Mouse (Mus musculus): Measurements from ENCODE around the gene 1810046K07Rik. TPM values are rescaled to one million over a fixed set of nuclear protein-coding genes. Genes with fewer than 3 reads are reported as not detected.

The 1810046K07Rik gene
- 0.43 and 0.94 TPM in 2 replicates for polyA plus RNA-seq (2012; rRNA removed)

DNA sequence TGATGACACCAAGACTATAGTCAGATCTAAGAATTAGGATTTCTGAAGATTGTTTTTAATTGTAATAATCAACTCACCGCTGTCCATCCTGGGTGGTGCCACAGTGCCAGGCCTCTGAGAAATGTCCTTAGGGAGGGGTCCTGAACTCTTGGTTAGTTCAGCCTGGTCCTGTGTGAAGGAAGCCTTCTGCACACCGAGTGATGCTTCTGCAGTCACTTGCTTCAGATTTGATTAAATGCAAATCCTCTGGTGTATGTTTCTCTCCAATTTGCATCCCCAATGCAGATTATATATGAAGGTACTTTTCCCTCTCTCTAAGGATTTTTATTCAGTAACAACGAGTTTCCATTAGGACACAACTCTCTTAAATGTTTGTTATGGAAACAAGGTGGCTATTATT lies at the start of gene 1810046K07Rik:
TSS of gene 1810046K07Rik (minus strand) at position 187 of the 400 bp plus-strand sequence.

DNA sequence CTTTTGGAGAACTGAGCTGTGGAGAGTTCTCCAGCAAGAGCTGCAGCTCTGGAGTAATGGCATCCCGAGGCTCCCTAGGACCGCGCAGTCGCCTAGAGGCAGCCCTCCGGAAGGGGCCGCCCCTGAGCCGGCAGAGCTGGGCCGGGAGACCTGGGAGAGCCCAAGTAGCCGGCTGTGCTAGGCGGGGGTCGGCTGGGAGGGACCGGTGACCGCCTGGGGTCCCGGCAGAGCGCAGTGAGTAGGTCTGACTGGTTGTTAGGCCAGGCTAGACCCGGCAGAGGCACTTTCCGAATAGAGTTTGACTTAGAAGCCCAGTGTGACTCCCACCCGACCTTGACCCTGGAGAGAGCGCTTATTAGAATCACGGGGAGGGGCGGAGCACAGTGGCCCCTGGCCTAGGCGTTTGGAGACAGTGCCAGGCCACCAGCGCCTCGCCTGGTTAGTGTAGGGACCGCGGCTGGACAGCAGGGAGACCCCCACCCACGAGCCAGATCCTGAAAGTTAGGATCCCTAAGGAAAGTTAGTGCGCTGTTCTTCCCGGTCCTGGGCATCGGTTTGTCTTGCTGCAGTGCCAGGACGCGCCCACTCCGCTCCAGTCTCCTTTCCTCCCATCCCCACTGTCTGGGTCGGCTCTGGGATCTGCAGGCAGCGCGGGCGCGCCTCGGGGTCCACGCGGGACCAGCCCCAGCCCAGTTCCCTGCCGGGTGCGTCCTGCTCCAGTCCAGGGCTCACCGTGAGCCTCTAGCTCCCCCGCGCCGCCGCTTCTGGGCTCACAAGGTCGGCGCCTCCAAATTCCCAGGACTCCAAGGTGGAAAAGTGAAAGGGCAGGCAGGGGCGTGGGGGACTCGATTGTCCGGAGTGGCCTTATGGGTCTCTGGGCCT lies 50.0 kb downstream of the 1810046K07Rik start, which contains the start of gene Colca2:
TSS of gene Colca2 (minus strand) at position 70 of the 882 bp plus-strand sequence.

Other genes with a start within 250 kb of the 1810046K07Rik start
- gene 4833427G06Rik, start 226.8 kb downstream of the 1810046K07Rik start, polyA plus RNA-seq (2012; rRNA removed), result not detected in 2 replicates
- gene Gm32742, start 163.4 kb downstream of the 1810046K07Rik start, polyA plus RNA-seq (2012; rRNA removed), result 0.01 TPM in 2 replicates
- gene Pou2af1, start 115.2 kb downstream of the 1810046K07Rik start, polyA plus RNA-seq (2012; rRNA removed), result 6.9 and 10.2 TPM in 2 replicates
- 0.27 and 0.32 TPM in 2 replicates for gene Colca2, start 50.3 kb downstream of the 1810046K07Rik start, polyA plus RNA-seq (2012; rRNA removed)

Data from liver, embryonic 18 days (tissue).